ENCODE assay signal across 8 mouse cellular contexts in genomic region chrX:159751834-159752233, GRCm38 (mm10).
DNase-seq lines count a peak whose midpoint lies in the region; ATAC-seq and TF ChIP-seq lines count a peak whose summit lies in the region.

No protein-coding gene starts in this region.

- no peaks in the 10 kb centered on the region for H3K9me3 ChIP-seq in liver, embryonic 11.5 days (ENCODE audit: control insufficient read depth, low read length)
- no peaks in the 10 kb centered on the region for H3K9me3 ChIP-seq in kidney, postnatal 0 days (replicated peaks; ENCODE audit: low read length)

- H3K27me3 ChIP-seq in liver, adult 2 months (ENCODE audit: control insufficient read depth, insufficient read depth, low read length): no peaks in the 10 kb centered on the region
- H3K27me3 ChIP-seq in liver, embryonic 11.5 days (replicated peaks; ENCODE audit: control insufficient read depth, insufficient read depth, low read length): no peaks in the 10 kb centered on the region
- H3K27me3 ChIP-seq in kidney, postnatal 0 days (ENCODE audit: insufficient read depth, low read length): no peaks in the 10 kb centered on the region

- no peak overlapping the region for H3K9ac ChIP-seq in liver, adult 2 months (ENCODE audit: low read depth, low read length)
- no peak overlapping the region for H3K9ac ChIP-seq in liver, embryonic 11.5 days (ENCODE audit: low read depth, low read length)
- H3K9ac ChIP-seq in kidney, postnatal 0 days (ENCODE audit: low read depth, low read length): no peak overlapping the region

- H3K36me3 ChIP-seq in liver, adult 2 months (ENCODE audit: control insufficient read depth, insufficient read depth, low read length): no peaks in the 10 kb centered on the region
- no peaks in the 10 kb centered on the region for H3K36me3 ChIP-seq in liver, embryonic 11.5 days (ENCODE audit: control insufficient read depth, insufficient read depth, low read length)
- H3K36me3 ChIP-seq in kidney, postnatal 0 days (ENCODE audit: insufficient read depth, low read length): no peaks in the 10 kb centered on the region

- no peak overlapping the region for H3K27ac ChIP-seq in liver, adult 2 months (replicated peaks; ENCODE audit: insufficient read depth, low read depth, low read length)
- no peak overlapping the region for H3K27ac ChIP-seq in liver, embryonic 11.5 days (ENCODE audit: low read depth, low read length)
- H3K27ac ChIP-seq in bone marrow macrophage, adult 2 months (ENCODE audit: insufficient read depth, low read depth, low read length): no peak overlapping the region
- no peak overlapping the region for H3K27ac ChIP-seq in kidney, postnatal 0 days

- ATAC-seq in liver, embryonic 11.5 days (replicated peaks; ENCODE audit: low FRiP score): no peak
- no peak for ATAC-seq in kidney, postnatal 0 days (replicated peaks; ENCODE audit: low FRiP score, low read depth)
- peak; percentile 73 for ATAC-seq in megakaryocyte, adult 5-6 weeks (ENCODE audit: poor library complexity, severe bottlenecking)

- peak; percentile 32 to 48 for DNase-seq in cerebellum, postnatal 10 days
- DNase-seq in cerebellum, adult 11-12 months: no peak
- DNase-seq in liver, adult 2 months (ENCODE audit: extremely low read depth, low read depth, low spot score): no peak
- DNase-seq in liver, embryonic 11.5 days (ENCODE audit: low spot score): no peak
- peak; percentile 39 for DNase-seq in kidney, postnatal 0 days (ENCODE audit: low spot score)
- DNase-seq in c-Kit-positive CD71-positive TER-119-positive erythroid progenitor cells, embryonic 14.5 days (ENCODE audit: low spot score): no peak

- TF ChIP-seq CTCF in liver, adult 2 months (IDR thresholded peaks at IDR 0.05; ENCODE audit: low read depth, low read length): peak; percentile 42; the same call in 1 of the 2 replicates
- peak; percentile 47; the same call in 1 of the 2 replicates for TF ChIP-seq CTCF in bone marrow macrophage, adult 2 months (IDR thresholded peaks at IDR 0.05; ENCODE audit: low read depth, low read length)
- TF ChIP-seq CTCF in kidney, postnatal 0 days (IDR thresholded peaks at IDR 0.05; ENCODE audit: low read depth): peak; percentile 72

- no peak overlapping the region for H3K4me3 ChIP-seq in liver, adult 2 months (ENCODE audit: insufficient read depth, low read depth, low read length)
- no peak overlapping the region for H3K4me3 ChIP-seq in liver, embryonic 11.5 days (ENCODE audit: low read depth, low read length)
- H3K4me3 ChIP-seq in bone marrow macrophage, adult 2 months (ENCODE audit: insufficient read depth, low read length): no peak overlapping the region
- no peak overlapping the region for H3K4me3 ChIP-seq in kidney, postnatal 0 days (replicated peaks; ENCODE audit: low read depth, low read length)

- TF ChIP-seq POLR2A in liver, adult 2 months (IDR thresholded peaks at IDR 0.05; ENCODE audit: extremely low read depth, insufficient read depth, low read length): no peak
- no peak for TF ChIP-seq POLR2A in bone marrow macrophage, adult 2 months (IDR thresholded peaks at IDR 0.05; ENCODE audit: borderline replicate concordance, low read depth, low read length)

- H3K4me1 ChIP-seq in liver, adult 2 months (ENCODE audit: control insufficient read depth, insufficient read depth, low read length): no peaks in the 10 kb centered on the region
- 0 out of 2 replicates have a peak, but pooled peaks cover 3% of the 10 kb centered on the region for H3K4me1 ChIP-seq in liver, embryonic 11.5 days (replicated peaks; ENCODE audit: control insufficient read depth, insufficient read depth, low read length)
- H3K4me1 ChIP-seq in bone marrow macrophage, adult 2 months (ENCODE audit: control insufficient read depth, insufficient read depth, low read length): peaks cover 16% of the 10 kb centered on the region
- H3K4me1 ChIP-seq in kidney, postnatal 0 days (replicated peaks; ENCODE audit: insufficient read depth, low read length): no peaks in the 10 kb centered on the region

- no peak overlapping the region for H3K4me2 ChIP-seq in liver, embryonic 11.5 days
- no peak overlapping the region for H3K4me2 ChIP-seq in kidney, postnatal 0 days (ENCODE audit: low read length)

- H3K79me2 ChIP-seq in liver, adult 2 months (ENCODE audit: control insufficient read depth, insufficient read depth, low read length): no peaks in the 10 kb centered on the region

- 95% methylated on average over 1 of the region's 1 CpGs for WGBS in liver, adult 2 months
- 89% methylated on average over 1 of the region's 1 CpGs for WGBS in liver, embryonic 11.5 days
- 86% methylated on average over 1 of the region's 1 CpGs for WGBS in kidney, postnatal 0 days

Comparison
In these comparisons a context has a peak if more than half of its experiments do, and no peak if none do; other contexts are left out.
1. DNase-seq: peak in cerebellum, postnatal 10 days (2 of 2) and kidney, postnatal 0 days (single experiment); none in cerebellum, adult 11-12 months (single experiment), liver, adult 2 months (single experiment), liver, embryonic 11.5 days (single experiment) and c-Kit-positive CD71-positive TER-119-positive erythroid progenitor cells, embryonic 14.5 days (single experiment).
2. Peak in every context shown above with its lines, with median percentiles within 50 percentile points of each other: CTCF ChIP-seq.